Mouse (Mus musculus): Measurements from ENCODE around the gene Rhox4f. TPM values are rescaled to one million over a fixed set of nuclear protein-coding genes. Genes with fewer than 3 reads are reported as not detected.
"Not testable (repeated sequence)": the region's sequence is repeated elsewhere in the genome, so short reads cannot be mapped to it uniquely, and the experiment has no call there.

The Rhox4f gene
- polyA plus RNA-seq (2012; ENCODE audit: insufficient read depth, insufficient read length, low replicate concordance, missing spikeins): not detected in 2 replicates

GRCm38 (mm10) chrX:37607604-37608003 is at the start of gene Rhox4f:
TSS of gene Rhox4f (minus strand) at chrX:37607704.
- not testable (repeated sequence) for H3K4me1 ChIP-seq (ENCODE audit: control insufficient read depth, insufficient read depth, low read length)

GRCm38 (mm10) chrX:37651227-37651626 is 43.7 kb upstream of the Rhox4f start, which contains the start of gene Rhox4g:
TSS of gene Rhox4g (minus strand) at chrX:37651327.
- not testable (repeated sequence) for H3K27ac ChIP-seq (ENCODE audit: insufficient read depth, low read depth, low read length); H3K4me3 ChIP-seq (ENCODE audit: insufficient read depth, low read depth, low read length); H3K4me1 ChIP-seq (ENCODE audit: control insufficient read depth, insufficient read depth, low read length)
- WGBS: 90% methylated on average over 19 of the region's 20 CpGs

More at GRCm38 (mm10) chrX:37607604-37608003, at the start of gene Rhox4f:
- H3K27ac ChIP-seq (ENCODE audit: insufficient read depth, low read depth, low read length); H3K4me3 ChIP-seq (ENCODE audit: insufficient read depth, low read depth, low read length): not testable (repeated sequence)
- 95% methylated on average over 17 of the region's 19 CpGs for WGBS

GRCm38 (mm10) chrX:37643370-37643769 is 35.9 kb upstream of the Rhox4f start, which contains the start of gene Rhox2g:
TSS of gene Rhox2g (minus strand) at chrX:37643470.
- not testable (repeated sequence) for H3K4me1 ChIP-seq (ENCODE audit: control insufficient read depth, insufficient read depth, low read length)
- 95% methylated on average over 6 of the region's 6 CpGs for WGBS

GRCm38 (mm10) chrX:37628512-37628911 is 21.0 kb upstream of the Rhox4f start, which contains the start of gene Rhox3g:
TSS of gene Rhox3g (minus strand) at chrX:37628612.
- 98% methylated on average over 2 of the region's 2 CpGs for WGBS
- H3K27ac ChIP-seq (ENCODE audit: insufficient read depth, low read depth, low read length): not testable (repeated sequence)

More at GRCm38 (mm10) chrX:37643370-37643769, 35.9 kb upstream of the Rhox4f start, which contains the start of gene Rhox2g:
- not testable (repeated sequence) for H3K4me3 ChIP-seq (ENCODE audit: insufficient read depth, low read depth, low read length); H3K27ac ChIP-seq (ENCODE audit: insufficient read depth, low read depth, low read length)

GRCm38 (mm10) chrX:37580692-37581091 is 26.8 kb downstream of the Rhox4f start, which contains the start of gene Rhox3f:
TSS of gene Rhox3f (plus strand) at chrX:37580992.
- H3K4me1 ChIP-seq (ENCODE audit: control insufficient read depth, insufficient read depth, low read length); H3K27ac ChIP-seq (ENCODE audit: insufficient read depth, low read depth, low read length); H3K4me3 ChIP-seq (ENCODE audit: insufficient read depth, low read depth, low read length): not testable (repeated sequence)

More at GRCm38 (mm10) chrX:37628512-37628911, 21.0 kb upstream of the Rhox4f start, which contains the start of gene Rhox3g:
- not testable (repeated sequence) for H3K4me1 ChIP-seq (ENCODE audit: control insufficient read depth, insufficient read depth, low read length); H3K4me3 ChIP-seq (ENCODE audit: insufficient read depth, low read depth, low read length)

GRCm38 (mm10) chrX:37572638-37573037 is 34.9 kb downstream of the Rhox4f start:
- not testable (repeated sequence) for H3K27ac ChIP-seq (ENCODE audit: insufficient read depth, low read depth, low read length)
- WGBS: 44% methylated on average over 2 of the region's 2 CpGs

GRCm38 (mm10) chrX:37571105-37571504 is 36.4 kb downstream of the Rhox4f start, which contains the start of gene Rhox2f:
TSS of gene Rhox2f (plus strand) at chrX:37571405.
- H3K4me3 ChIP-seq (ENCODE audit: insufficient read depth, low read depth, low read length); H3K4me1 ChIP-seq (ENCODE audit: control insufficient read depth, insufficient read depth, low read length); H3K27ac ChIP-seq (ENCODE audit: insufficient read depth, low read depth, low read length): not testable (repeated sequence)
- WGBS: 97% methylated on average over 8 of the region's 8 CpGs

More at GRCm38 (mm10) chrX:37572638-37573037, 34.9 kb downstream of the Rhox4f start:
- not testable (repeated sequence) for H3K4me1 ChIP-seq (ENCODE audit: control insufficient read depth, insufficient read depth, low read length); H3K4me3 ChIP-seq (ENCODE audit: insufficient read depth, low read depth, low read length)

- H3K4me3 ChIP-seq (ENCODE audit: insufficient read depth, low read depth, low read length); H3K4me1 ChIP-seq (ENCODE audit: control insufficient read depth, insufficient read depth, low read length); H3K27ac ChIP-seq (ENCODE audit: insufficient read depth, low read depth, low read length): not testable (repeated sequence)
- WGBS: 93% methylated on average over 10 of the region's 18 CpGs
Observed at GRCm38 (mm10) chrX:37557112-37557511, 50.4 kb downstream of the Rhox4f start, which contains the start of gene Rhox4e. TSS of gene Rhox4e (plus strand) at chrX:37557412.

Other genes with a start within 250 kb of the Rhox4f start
- not detected in 2 replicates for gene Rhox3a2, start 227.7 kb downstream of the Rhox4f start, polyA plus RNA-seq (2012; ENCODE audit: insufficient read depth, insufficient read length, low replicate concordance, missing spikeins)
- gene Rhox4a2, start 216.9 kb downstream of the Rhox4f start, polyA plus RNA-seq (2012; ENCODE audit: insufficient read depth, insufficient read length, low replicate concordance, missing spikeins): not detected in 2 replicates
- not detected in 2 replicates for gene Rhox2b, start 195.6 kb downstream of the Rhox4f start, polyA plus RNA-seq (2012; ENCODE audit: insufficient read depth, insufficient read length, low replicate concordance, missing spikeins)
- gene Rhox4b, start 175.2 kb downstream of the Rhox4f start, polyA plus RNA-seq (2012; ENCODE audit: insufficient read depth, insufficient read length, low replicate concordance, missing spikeins): not detected in 2 replicates
- gene Rhox2c, start 154.0 kb downstream of the Rhox4f start, polyA plus RNA-seq (2012; ENCODE audit: insufficient read depth, insufficient read length, low replicate concordance, missing spikeins): not detected in 2 replicates
- gene Rhox3c, start 149.1 kb downstream of the Rhox4f start, polyA plus RNA-seq (2012; ENCODE audit: insufficient read depth, insufficient read length, low replicate concordance, missing spikeins): not detected in 2 replicates
- not detected in 2 replicates for gene Rhox4c, start 127.4 kb downstream of the Rhox4f start, polyA plus RNA-seq (2012; ENCODE audit: insufficient read depth, insufficient read length, low replicate concordance, missing spikeins)
- gene Rhox2d, start 114.3 kb downstream of the Rhox4f start, polyA plus RNA-seq (2012; ENCODE audit: insufficient read depth, insufficient read length, low replicate concordance, missing spikeins): not detected in 2 replicates
- not detected in 2 replicates for gene Rhox4d, start 93.3 kb downstream of the Rhox4f start, polyA plus RNA-seq (2012; ENCODE audit: insufficient read depth, insufficient read length, low replicate concordance, missing spikeins)
- gene Rhox2e, start 77.3 kb downstream of the Rhox4f start, polyA plus RNA-seq (2012; ENCODE audit: insufficient read depth, insufficient read length, low replicate concordance, missing spikeins): not detected in 2 replicates
- not detected in 2 replicates for gene Rhox3e, start 65.7 kb downstream of the Rhox4f start, polyA plus RNA-seq (2012; ENCODE audit: insufficient read depth, insufficient read length, low replicate concordance, missing spikeins)
- not detected in 2 replicates for gene Rhox4e, start 50.3 kb downstream of the Rhox4f start, polyA plus RNA-seq (2012; ENCODE audit: insufficient read depth, insufficient read length, low replicate concordance, missing spikeins)
- not detected in 2 replicates for gene Rhox2f, start 36.3 kb downstream of the Rhox4f start, polyA plus RNA-seq (2012; ENCODE audit: insufficient read depth, insufficient read length, low replicate concordance, missing spikeins)
- not detected in 2 replicates for gene Rhox3f, start 26.7 kb downstream of the Rhox4f start, polyA plus RNA-seq (2012; ENCODE audit: insufficient read depth, insufficient read length, low replicate concordance, missing spikeins)
- not detected in 2 replicates for gene Rhox3g, start 20.9 kb upstream of the Rhox4f start, polyA plus RNA-seq (2012; ENCODE audit: insufficient read depth, insufficient read length, low replicate concordance, missing spikeins)
- not detected in 2 replicates for gene Rhox2g, start 35.8 kb upstream of the Rhox4f start, polyA plus RNA-seq (2012; ENCODE audit: insufficient read depth, insufficient read length, low replicate concordance, missing spikeins)
- gene Rhox4g, start 43.6 kb upstream of the Rhox4f start, polyA plus RNA-seq (2012; ENCODE audit: insufficient read depth, insufficient read length, low replicate concordance, missing spikeins): not detected in 2 replicates
- gene Rhox3h, start 61.1 kb upstream of the Rhox4f start, polyA plus RNA-seq (2012; ENCODE audit: insufficient read depth, insufficient read length, low replicate concordance, missing spikeins): not detected in 2 replicates
- gene Rhox2h, start 65.6 kb upstream of the Rhox4f start, polyA plus RNA-seq (2012; ENCODE audit: insufficient read depth, insufficient read length, low replicate concordance, missing spikeins): not detected in 2 replicates
- not detected in 2 replicates for gene Rhox5, start 197.1 kb upstream of the Rhox4f start, polyA plus RNA-seq (2012; ENCODE audit: insufficient read depth, insufficient read length, low replicate concordance, missing spikeins)
- gene Rhox6, start 219.2 kb upstream of the Rhox4f start, polyA plus RNA-seq (2012; ENCODE audit: insufficient read depth, insufficient read length, low replicate concordance, missing spikeins): not detected in 2 replicates
- gene Rhox7a, start 224.0 kb upstream of the Rhox4f start, polyA plus RNA-seq (2012; ENCODE audit: insufficient read depth, insufficient read length, low replicate concordance, missing spikeins): not detected in 2 replicates